Mouse (Mus musculus) heart, postnatal 14 days (tissue): ENCODE measurements around the gene Rbfox2. TPM values are rescaled to one million over a fixed set of nuclear protein-coding genes. Genes with fewer than 3 reads are reported as not detected.
A peak's percentile ranks its signal among the peaks of the same experiment; 100 is the strongest.

Experiments used
- DNase-seq, 2 experiments: peaks; one replicate each; pipeline ENCODE4 v3.0.0; 2021 to 2022
- intact Hi-C: fragments of 180-260 bp; cut with DNase I; formaldehyde crosslinking; loops from one replicate; pipeline ENCODE4 v1.15.1; 2025
- total RNA-seq, 2 experiments: library from RNA; stranded (reverse); gene quantifications; 2 replicates each; pipeline ENCODE4 v1.2.3; 2021

Rbfox2 gene
- total RNA-seq, 2 experiments from 2014 or later = 112 to 118 TPM

DNA sequence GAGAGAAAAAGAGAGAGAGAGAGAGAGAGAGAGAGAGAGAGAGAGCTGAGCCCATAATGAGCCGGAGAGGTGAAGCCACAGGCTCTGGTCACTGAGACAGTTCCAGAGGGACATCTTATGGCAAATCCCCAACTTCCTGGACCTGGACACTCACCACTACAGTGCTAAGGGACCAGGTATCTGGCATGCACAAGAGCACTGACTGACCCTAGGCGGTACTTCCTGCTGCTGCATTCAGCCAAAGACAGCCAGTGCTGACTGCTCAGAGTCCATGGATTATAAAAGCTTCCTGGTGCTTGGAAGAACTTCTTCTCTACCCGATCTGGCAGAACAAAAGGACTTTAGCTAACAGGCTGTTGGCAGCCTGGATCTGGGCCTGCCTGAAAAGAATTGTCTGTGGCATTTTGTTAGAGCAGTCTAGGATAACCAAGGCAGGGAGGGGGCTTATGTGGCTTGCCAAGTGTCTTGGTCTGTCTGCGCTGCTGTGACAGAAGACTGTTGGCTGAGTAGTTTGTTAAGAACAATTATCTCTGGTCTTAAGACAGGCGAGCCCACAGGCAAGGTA is 252.1 kb downstream of the Rbfox2 start:
- intact Hi-C loops = no loop called here
- no peak for DNase-seq

DNA sequence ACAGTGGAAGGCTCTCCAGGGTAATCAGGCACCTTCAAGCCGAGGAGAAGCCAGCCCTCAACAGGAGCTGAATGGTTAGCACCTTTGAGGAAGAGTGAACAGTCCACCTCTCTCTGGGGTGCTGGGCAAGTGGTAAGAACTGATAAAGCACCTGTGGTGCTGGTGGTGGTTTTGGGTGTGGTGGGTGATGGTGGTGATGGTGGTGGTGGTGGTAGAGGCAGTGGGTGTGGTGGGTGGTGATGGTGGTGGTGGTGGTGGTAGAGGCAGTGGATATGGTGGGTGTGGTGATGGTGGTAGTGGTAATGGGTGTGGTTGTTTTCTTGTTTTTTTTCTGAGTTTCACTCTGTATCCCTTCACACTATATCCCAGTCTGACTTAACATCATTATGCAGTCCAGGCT is 253.8 kb downstream of the Rbfox2 start:
- DNase-seq = no peak
- intact Hi-C loops = no loop called here

DNA sequence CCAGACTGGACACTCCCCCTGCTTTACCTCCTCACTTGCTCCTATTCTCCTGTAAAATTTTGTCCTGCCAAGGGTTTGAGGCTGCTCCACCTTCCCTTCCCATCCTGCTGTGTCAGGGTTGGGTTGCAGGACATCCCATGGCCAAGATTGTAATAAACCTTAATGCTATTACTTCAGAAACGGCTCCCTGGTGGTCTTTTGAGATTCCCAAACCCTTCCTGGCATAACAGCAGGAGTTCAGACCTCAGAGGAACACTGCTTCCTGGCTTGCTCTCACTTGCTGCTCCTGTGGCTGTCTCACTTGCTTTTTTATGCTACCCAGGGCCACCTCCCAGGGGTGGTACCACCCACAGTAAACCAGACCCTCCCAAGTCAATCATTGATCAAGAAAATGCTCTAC is 254.6 kb downstream of the Rbfox2 start:
- DNase-seq = no peak
- intact Hi-C loops = no loop called here

DNA sequence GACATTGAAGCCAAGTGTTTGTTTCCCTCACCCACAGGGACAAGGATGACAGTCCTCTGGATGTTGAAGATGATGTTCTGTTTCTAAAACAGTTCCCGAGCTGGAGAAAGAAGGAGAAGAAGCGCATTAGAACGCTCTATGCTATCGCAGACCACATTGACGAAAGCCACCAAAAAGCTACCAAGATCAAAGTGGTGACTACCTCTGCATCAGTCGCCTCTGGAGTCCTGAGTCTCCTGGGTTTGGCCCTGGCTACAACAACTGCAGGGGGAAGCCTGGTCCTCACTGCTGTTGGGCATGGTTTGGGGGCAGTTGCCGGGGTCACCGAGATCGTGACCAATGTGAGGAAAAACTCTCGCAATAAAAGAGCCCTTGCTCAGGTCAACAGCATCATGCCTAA is 256.2 kb downstream of the Rbfox2 start, which contains the start of gene Mb:
Gene Mb (minus strand): TSS at position 101 of the 400 bp plus-strand sequence.
- intact Hi-C loops = no loop called here
- no peak for DNase-seq

DNA sequence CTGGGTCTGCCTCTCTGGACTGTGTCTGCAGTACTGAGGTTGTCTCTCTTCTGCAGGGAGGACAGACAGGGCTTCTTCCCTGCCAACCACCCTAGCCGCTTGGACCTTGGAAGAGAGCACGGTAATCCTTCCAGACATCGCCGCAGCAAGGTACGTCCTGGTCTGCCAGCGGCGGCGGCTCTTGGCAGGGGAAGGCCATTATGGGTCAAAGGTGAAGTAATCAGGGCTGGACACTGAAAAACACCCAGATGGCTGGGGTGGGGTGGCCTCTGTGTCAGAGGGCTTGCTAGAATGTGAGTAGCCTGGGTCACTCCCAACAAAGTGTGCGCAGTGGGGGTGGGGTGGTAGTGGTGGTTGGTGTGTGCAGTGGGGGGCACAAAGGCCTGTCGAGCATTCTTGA is 261.2 kb downstream of the Rbfox2 start:
- no peak for DNase-seq
- intact Hi-C loops = no loop called here

DNA sequence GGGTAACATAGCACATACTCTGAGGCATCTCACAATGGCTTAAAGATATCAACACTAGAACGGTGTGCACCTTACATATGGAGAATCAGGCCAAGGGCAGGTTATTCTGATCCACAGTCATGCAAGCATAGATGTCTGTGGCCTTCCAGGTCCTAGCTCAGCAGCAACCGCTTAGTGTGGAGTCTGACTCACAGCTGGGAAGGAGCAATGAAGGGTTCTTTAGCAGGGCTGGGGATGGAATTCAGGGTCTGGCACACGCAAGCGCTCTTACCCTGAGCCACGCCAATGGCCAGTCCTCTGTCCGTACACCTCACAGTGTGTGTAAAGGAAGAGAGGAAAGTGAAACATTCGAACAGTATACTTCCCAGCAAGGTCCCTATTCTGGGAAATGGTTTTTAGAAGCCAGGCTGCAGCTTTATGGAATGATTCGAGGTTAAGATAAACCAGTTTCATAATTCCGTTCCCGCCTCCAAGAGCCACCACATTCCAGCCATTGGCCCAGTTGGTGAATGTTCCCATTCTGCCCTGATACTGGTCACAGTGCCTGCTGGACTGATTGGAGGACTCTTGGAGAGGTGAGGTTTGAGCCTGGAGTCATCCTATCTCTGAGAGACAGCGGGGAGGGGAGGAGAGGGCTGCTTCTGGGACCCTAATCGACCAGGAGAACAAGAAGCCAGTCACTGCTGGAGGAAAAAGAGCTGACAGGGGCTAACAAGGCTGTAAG is 262.0 kb downstream of the Rbfox2 start, which contains the start of gene Apol6:
Gene Apol6 (plus strand): TSS at position 133 of the 724 bp plus-strand sequence.
- intact Hi-C loops = no loop called here
- DNase-seq = no peak

DNA sequence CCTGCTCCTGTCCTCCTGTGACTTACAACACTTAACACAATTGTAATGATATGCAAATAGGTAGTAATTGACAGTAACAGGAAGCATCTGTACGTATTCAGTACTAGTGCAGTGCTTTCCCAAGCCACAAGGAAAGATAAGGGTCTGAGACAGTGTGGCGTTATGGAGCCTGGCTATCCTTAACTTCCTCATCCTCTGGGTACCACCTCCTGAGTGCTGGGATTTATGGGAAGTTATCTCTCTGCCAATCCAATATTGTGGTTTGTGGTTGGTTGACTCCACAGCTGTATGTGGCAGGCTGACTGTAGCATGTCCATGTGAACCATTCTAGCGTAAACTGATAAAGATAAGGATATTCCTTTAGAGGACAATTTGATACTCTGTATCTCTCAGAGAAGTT is 266.0 kb downstream of the Rbfox2 start:
- intact Hi-C loops = no loop called here
- no peak for DNase-seq

DNA sequence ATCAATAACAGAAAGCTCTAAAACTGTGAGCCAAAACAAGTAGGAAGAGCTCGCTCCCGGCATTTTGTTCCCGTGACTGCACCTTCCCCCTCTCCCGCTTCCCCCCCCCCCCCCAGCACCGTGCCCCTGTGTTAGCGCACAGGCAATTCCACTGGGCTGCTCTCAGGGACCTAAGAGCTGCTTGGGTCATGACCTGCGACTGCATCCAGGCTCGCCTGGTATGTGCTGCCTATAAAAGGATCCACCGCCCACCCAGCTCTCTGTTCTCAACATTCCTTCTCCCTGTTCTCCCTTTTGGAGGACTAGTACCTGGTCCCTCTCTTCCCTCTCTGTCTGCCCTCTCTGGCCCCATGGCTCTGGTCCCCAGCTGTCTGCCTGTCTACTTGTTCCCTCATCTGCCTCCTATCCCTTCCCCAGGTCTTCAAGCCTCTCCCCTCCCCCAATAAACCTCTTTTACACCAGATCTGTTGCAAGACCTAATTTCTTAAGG is 267.5 kb downstream of the Rbfox2 start:
- intact Hi-C loops = loop anchor here (2.0 to 5.0 kb wide), 4 partner anchors 24 to 323 kb away; no protein-coding TSS in a partner anchor
- DNase-seq = no peak

DNA sequence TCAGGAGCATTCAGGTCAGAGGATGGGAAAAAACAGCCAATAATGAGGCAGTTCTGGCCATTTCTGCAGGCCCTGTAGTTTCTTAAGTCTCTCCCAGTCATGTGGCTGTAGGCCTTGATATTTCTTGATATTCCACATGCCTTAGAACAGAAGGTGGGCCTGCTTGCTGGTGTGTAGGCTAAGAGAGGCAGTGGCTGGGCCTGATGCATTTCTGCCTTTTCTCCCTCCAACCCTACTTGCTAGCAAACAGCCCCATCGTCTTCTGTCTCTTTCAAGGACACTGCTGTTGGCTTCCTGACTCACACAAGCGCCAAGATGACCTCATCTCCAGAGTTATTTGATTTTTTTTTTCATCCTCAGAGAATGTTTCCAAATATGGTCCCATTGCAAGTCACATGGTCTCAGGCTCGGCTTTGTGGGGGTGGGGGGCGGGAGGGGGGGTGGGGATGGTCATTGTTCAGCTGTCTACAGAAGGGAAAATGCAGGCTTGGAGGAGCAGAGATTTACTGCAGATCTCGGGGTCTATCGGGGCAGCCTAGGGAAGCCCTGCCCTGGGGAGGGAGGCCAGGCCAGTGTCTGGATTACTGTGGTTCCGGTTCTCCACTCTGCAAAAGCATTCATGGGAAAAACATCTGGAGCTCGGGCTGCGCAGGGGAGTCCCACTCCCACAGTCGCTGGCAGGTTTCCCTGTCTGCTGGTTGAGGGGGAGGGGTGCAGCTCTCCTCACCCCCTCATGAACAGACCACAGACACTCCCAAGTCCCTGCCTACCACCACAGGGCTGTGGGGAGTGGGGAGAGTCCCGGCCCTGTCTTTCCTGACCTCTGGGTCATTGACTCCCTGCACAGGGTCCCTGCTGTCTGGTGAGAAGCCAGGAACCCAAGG is 269.3 kb downstream of the Rbfox2 start:
- DNase-seq = peak; percentile 77 to 84
- intact Hi-C loops = loop anchor here (2.0 to 5.0 kb wide), 4 partner anchors 25 to 325 kb away; no protein-coding TSS in a partner anchor

DNA sequence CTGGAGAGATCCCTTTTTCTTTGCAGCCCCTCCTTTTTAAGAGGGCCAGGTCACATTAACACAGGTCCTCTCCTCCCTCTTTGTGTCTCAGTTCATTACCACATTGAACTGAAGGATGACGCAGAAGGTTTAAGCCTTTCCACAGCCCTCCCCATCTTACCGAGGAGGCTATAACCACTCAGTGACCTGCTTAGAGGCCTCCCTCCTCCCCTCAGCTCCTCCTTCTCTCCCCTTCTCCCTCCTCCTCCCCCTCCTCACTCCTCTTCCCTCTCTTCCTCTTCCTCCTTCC is 269.9 kb downstream of the Rbfox2 start:
- intact Hi-C loops = loop anchor here (5.0 kb wide), 3 partner anchors 115 to 325 kb away; no protein-coding TSS in a partner anchor
- no peak for DNase-seq

DNA sequence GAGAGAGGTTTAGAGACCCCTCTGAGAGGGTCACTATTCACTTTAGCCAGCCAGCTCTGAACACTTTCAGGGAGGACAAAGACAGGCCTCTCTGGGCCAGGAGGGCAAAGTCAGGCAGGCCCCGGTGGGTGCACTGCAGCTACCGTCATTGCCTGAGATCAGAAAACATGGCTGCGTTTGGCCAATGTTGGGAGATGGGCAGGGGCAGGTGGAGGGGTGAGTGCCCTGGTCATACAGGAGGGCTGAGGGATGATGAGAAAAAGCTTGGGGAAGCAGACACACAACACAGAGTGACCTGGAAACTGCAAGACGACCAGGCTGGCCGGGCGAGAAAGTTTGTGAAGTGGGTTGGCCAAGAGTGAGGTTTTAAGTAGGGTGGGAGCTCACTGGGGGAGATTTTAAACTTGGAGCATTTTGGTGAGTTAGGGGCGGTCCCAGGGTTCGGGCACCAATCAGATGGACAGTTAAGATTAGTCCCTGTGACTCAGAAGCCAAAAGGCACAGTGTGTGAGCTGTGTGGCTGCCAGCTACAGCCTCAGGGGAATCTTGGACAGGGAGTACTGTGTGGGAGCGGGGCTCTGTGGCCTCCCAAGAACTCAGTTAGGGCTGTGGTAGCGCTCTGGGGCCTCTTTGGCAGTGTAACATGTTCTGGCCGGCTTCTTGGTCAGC is 270.4 kb downstream of the Rbfox2 start:
- intact Hi-C loops = loop anchor here (5.0 kb wide), 3 partner anchors 116 to 326 kb away; no protein-coding TSS in a partner anchor

DNA sequence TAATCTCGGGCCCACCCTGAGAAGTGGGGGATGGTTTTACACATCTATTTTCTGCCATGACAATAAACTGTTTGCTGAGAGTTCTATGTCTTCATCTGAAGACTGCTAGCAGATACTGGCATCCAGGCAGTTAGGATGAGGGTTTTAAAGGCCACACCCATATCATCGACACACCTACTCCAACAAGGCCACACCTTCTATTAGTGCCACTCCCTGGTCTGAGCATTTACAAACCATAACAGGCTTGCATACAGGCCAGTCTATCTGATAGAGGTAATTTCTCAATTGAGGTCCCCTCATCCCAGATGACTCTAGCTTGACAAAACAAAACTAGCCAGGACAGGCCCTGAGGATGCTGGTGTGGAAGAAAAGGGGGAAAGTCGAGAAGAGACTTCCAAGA is 271.2 kb downstream of the Rbfox2 start:
- DNase-seq = no peak
- intact Hi-C loops = loop anchor here (5.0 kb wide), 3 partner anchors 117 to 327 kb away; no protein-coding TSS in a partner anchor

More for the DNA sequence above, 270.4 kb downstream of the Rbfox2 start:
- DNase-seq = peak; percentile 84 to 85

DNA sequence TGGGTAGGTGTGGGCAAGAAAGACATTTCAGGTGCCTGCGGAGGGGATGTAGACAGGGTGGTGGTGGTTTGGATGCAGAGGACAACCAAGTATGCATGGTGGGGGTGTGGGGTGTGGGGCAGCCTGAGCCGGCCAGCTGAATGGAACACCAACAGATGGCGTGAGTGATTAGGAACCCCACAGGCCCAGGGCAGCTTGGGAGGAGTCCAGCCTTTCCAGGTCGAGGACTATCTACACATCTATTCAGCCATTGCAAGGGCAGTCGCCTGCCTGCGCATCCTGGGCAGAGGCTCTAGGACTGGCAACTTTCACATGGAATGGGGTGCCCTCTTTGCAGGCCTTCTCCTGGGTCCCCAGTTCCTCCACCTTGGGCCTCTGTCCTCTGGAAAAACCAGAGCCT is 272.3 kb downstream of the Rbfox2 start:
- DNase-seq = no peak
- intact Hi-C loops = loop anchor here (5.0 kb wide), 1 partner anchor 183 kb away; no protein-coding TSS in a partner anchor

DNA sequence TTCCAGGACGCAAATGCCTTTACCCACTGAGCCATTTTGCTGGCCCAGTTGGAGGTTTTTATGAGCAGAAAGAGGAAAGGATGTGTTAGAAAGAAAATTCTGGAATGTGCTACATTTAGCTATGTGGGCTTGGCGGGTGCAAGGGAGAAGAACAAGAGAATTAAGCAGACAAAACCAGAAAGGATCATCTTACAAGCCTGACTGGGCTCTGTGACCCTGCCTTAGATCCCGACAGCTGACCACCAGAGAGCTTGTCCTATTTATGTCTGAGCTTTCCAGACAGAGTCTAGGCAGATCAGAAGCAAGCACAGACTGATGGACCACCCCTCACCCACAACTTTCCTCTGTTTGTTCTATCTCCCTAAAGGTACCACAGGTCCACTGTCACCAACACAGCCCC is 275.5 kb downstream of the Rbfox2 start:
- intact Hi-C loops = loop anchor here (5.0 kb wide), 1 partner anchor 186 kb away; no protein-coding TSS in a partner anchor
- DNase-seq = no peak

DNA sequence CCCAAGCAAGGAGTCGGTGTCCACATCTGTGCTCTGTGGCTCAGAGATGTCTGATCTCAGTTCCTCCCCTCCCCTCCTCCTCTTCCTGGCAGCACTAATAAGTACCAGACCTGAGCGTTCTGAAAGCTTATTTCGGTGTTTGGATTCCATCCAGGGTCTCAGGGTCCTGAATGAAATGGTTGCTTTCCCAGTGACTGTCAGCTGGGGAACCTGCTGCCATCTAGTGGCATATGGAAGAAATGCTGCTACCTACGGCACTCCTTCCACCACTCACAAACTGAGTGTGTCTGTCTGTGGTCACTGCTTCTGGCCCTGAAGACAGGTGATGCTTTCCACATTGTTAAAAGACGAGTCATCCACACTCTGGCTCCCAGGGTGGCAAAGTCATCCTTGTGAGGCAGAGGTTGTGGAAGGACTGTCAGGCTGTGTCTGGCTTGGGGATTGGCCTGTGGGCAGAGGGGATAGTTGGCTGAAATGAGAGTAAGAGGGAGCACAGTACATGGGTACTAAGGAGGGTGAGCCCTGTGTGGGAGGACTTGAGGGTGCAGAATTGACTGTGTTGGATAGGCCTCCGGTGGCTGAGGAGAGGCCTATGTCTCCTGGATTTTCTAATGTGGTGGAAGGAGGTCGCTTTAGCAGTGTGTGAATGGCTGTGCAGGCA is 277.3 kb downstream of the Rbfox2 start:
- intact Hi-C loops = loop anchor here (5.0 kb wide), 1 partner anchor 57 kb away; no protein-coding TSS in a partner anchor
- peak; percentile 64 to 79 for DNase-seq
